Mouse (Mus musculus): ENCODE measurements at regions not wholly inside any gene's neighbourhood (a gene's known extent, or its start where the extent isn't known, plus 50 kb on each side); places are given as distances from the start of the nearest gene placed in this dataset.

DNA sequence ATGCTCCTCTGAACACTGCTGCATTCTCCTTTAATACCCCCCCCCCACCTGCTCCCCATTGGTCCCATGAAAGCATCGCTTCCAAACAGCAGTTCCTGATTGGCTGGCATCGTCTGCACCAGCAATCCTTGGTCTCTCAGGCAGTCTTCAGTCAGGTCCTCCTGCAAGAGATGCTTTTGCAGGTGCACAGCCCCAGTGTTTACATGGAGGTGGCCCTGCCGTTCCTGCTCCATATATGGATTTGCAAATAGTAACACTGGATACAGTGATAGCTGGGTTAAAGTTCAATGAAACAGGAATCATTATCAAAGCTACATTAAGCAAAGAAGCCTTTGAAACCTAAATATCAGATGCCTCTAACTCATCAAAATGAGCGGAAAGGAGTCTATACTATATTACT lies 170.1 kb upstream of the Fat1 start:
- DNase-seq (ENCODE audit: low spot score in 2 of 2) = no peak

DNA sequence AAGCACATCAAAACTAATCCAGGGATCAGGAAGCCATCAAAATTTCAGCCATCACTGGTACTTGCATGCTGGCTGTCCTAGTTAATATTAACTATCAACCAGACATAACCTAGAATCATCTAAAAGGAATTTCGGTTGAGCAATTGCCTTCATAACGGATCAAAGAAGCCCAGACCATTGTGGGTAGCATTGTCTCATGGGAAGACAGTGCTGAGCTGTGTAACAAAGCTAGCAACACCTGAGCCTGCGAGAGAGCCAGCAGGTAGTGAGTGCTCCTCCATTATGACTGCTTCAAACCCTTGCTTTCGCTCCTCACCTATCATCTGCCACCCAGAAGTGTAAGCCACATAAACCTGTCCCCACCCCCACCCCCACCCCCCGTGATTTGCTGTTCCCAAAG lies 169.6 kb upstream of the Fat1 start:
- DNase-seq (ENCODE audit: low spot score in 2 of 2) = no peak

DNA sequence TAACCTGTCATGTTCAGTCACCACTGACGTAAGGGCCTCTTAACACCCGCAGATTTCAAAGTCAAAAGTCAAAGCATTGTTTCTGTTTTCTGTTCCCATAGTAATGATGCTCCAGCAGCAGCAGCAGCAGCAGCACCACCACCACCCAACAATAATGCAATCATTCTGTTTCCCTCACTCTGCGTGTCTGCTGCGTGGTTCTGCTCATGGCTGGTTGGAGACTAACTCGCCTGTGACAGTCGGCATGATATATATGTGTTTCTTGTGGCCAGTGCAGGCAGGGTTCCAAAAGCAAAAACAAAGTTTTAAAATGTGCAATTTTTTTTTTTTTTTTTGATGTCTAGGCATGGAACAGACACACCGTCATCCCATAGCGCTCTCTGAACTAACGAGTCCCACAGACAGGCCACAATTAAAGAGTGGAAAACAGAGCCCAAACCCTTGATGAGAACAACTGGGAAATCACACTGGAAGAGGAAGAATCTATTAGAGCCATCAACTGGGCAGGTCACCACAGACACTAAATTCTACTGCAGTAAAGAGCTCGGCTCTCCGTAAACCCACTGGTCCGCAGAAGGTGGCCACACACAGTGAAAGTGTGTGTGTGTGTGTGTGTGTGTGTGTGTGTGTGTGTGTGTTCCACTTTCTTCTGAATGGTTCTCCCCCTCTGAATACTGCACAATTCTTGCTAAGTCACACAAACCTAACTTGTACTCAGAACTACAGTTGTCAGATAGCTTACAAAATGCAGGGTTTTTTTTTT lies 169.0 kb upstream of the Fat1 start:
- no peak for DNase-seq (ENCODE audit: low spot score in 2 of 2)

- DNase-seq (ENCODE audit: low spot score in 2 of 2) = no peak
Observed at GRCm38 (mm10) chr8:44767271-44767670, 168.0 kb upstream of the Fat1 start.

DNA sequence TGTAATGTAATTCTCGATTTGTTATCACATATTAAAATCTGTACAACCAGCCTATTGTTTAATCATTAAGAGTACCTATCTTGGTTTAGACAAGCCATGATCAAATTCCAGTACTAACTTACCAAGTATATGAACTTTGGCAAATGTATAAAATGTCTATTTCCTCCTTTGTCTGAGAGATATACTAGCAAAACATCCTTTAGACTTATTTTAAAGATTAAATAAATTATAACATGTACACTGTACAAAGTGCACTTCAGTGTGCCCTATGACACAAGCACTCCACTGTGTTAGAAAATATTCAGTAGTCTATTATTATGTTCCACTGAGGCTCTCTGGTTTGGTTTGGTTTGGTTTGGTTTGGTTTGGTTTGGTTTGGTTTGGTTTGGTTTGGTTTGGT lies 156.0 kb upstream of the Fat1 start:
- DNase-seq (ENCODE audit: low spot score in 2 of 2) = no peak

DNA sequence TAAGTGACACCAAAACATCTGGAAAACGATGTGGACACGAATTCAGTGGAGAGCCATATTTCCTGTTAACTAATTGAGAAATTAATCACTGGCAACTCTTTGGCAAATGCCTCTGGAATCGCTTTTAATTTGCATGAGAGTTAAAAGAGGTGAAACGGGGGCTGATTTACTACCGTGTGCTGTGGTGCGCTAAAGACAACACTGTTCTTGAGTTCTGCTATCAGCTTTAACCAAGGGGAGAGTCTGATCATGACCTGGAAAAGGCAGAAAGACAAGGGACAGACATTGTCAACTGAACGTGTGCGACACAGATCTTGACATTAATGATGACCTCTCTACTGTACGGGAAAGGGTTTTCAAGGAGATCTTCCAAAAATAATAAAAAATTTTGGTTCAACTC lies 152.8 kb upstream of the Fat1 start:
- no peak for DNase-seq (ENCODE audit: low spot score in 2 of 2)

DNA sequence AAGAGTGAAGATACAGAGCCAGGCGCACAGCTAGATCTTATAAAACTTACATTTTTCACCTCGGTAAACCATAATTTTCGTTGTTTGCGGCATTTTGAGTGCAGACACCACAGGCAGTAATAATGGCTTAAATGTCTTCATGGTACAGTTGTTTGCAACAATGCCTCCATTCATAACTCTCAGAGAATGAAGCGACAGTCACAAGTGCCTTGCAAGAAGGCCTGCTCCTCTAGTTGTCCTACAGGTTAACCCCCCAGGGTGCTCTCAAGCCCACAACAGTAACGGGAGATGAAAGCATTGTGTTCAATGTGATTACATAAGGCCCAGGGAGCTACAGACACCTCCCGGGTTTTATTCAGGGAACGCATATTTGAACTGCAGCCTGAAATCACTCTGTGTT lies 150.1 kb upstream of the Fat1 start:
- DNase-seq (ENCODE audit: low spot score in 2 of 2) = no peak

- no peak for DNase-seq (ENCODE audit: low spot score in 2 of 2)
Observed at GRCm38 (mm10) chr8:44786740-44787139, 148.5 kb upstream of the Fat1 start.

- no peak for DNase-seq (ENCODE audit: low spot score in 2 of 2)
Observed at GRCm38 (mm10) chr8:44788290-44788689, 147.0 kb upstream of the Fat1 start.

GRCm38 (mm10) chr8:44799513-44799912 lies 135.7 kb upstream of the Fat1 start:
- DNase-seq (ENCODE audit: low spot score in 2 of 2) = no peak

GRCm38 (mm10) chr8:44800827-44801273 lies 134.4 kb upstream of the Fat1 start:
- DNase-seq (ENCODE audit: low spot score in 2 of 2) = no peak

DNA sequence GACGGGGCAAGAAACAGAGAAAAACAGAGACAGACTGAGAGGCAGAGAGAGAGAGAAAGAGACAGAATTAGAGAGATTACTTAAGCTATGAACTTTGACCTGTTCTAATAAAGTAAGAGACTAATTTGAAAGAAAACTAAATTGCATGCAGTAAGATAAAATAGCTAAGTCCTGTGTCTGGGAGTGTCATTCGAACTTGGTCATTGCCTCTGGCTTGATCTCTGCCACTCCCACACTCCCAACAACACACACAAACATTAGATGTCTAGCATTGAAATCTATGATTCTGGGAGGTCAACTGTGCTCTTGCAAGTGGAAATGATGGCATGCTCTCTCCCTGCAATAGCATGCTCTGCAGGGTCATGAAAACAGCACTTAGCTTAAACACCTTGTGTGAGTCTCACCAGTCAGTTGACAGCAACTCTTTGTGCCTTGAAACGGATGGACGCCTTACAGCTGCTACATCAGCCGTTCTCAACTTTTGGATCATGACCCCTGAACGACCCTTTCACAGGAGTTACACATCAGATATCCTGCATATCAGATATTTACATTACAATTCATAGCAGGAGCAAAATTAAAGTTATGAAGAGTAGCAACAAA lies 133.5 kb upstream of the Fat1 start:
- DNase-seq (ENCODE audit: low spot score in 2 of 2) = no peak

GRCm38 (mm10) chr8:44802331-44802730 lies 132.9 kb upstream of the Fat1 start:
- DNase-seq (ENCODE audit: low spot score in 2 of 2) = no peak

DNA sequence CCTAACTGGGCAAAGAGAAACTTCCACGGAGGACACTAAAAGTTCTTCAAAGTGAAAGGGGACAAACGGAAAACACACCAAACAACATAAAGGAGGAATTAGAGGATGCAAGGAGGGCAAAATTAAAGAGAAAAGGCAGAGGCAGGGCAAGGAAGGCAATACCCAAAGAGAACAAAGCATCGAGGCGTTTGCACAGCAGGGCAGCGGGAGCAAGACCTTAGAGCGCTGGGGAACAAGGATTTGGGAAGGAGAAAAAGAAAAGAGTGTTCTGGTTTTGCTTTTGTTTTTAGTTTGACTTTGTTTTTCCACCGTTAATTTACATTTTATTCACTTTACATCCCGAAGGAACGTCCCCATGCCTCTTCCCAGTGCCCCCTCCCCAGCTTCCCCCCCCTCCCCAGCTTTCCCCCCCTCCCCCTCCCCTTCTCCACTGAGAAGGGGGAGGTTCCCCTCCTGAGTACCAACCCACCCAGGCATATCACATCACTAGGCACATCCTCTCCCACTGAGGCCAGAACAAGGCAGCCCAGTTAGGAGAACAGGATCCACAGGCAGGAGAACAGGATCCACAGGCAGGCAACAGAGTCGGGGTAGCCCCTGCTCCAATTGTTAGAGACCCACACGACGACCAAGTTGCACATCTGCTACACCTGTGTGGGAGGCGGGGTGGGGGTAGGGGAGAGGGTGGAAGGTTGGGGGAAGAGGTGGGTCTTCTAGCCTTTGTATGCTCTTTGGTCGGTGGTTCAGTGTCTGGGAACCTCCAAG lies 130.7 kb upstream of the Fat1 start:
- DNase-seq (ENCODE audit: low spot score in 2 of 2) = no peak

DNA sequence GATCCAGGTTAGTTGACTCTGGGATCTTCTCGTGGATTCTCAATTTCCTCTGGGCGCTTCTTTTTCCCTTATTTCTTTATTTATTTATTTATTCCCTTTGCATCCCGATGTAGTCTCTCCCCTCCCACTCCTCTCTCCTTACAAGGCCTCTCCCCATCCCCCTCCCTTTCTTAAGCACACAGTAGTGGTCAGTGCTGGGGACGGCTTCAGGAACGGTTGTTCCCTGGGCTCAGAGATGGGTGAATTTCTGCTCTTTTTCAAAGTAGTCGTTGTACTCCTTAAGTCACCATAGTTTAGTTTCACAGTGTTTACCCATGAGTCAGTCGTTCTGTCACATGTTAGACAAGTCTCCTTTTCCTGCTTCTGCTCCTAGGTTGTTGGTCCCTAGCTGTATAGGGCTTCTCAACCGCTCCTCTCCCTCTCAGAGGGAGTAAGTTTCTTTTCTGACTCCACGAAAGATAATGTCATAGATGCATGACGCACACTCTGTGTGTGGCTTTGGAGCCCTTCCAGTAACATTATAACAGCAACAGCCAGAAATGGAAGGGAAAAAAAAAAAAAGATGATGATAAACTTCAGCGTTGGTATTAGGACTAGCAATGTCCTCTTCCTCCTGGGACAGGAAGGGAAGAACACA lies 129.9 kb upstream of the Fat1 start:
- DNase-seq (ENCODE audit: low spot score in 2 of 2) = no peak

DNA sequence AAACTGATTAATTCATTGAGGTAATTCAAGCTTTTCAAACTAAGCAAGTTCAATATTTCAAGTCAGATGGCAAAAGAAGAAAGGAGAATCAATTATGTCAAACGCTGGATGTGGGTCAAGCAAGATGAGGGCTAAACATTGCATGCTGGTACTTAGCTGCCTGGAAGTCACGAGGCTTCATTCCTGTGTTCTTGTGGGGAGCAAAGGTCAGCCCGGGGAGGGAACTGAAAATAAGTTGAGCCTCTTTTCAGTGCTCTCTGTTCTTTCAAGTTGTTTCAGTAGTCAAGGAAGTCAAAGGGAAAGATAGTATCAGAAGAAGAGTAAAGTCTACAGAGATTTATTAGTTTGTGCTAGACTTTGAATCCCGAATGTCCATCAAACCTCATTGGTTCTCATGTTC lies 122.9 kb upstream of the Fat1 start:
- no peak for DNase-seq (ENCODE audit: low spot score in 2 of 2)

DNA sequence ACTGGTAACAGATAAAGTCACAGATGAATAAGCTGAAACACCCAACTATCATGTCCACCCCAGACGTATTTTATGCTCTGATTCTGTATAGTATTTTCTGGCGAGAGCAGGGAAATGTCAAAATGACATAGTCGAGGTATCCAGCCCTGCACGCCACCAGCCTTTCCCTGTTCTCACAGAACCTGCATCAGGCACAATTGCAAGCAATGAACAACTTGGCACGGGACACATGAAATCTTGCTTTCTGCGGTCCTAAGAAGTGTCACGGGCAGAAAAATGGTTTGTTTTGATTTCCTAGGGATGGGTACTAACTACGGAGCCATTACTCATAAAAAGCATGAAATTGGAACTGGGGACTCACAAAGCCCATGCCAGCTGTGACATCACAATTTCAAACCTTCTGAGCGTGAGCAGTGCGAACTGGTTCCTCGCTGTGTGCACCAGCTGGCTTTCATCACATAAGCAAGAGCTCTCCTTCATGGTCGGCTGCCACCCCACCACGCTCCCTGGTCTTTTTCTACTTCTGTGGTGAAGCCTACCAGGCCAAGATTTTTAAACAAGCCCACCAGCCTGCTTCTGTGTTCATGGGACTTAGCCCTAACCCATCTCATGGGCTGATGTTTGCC lies 117.6 kb upstream of the Fat1 start:
- DNase-seq (ENCODE audit: low spot score in 2 of 2) = no peak

DNA sequence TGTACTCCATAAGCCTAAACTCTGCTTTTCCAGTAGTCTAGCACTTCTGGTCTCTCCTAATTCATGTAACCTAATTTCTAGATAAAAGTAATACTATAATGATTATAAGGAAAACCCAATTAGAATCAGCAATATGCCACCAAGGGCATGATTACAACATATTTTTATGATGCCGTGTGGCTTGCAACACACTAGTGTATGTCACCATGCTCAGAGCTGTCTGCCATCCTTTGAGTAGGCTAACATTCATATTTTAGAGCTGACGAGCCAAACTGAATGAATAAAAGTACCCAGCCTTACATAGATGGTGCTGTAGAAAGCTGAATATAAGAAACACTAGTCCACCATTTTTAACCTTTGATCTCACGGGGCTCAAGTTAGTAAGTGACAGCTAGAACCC lies 116.0 kb upstream of the Fat1 start:
- no peak for DNase-seq (ENCODE audit: low spot score in 2 of 2)

GRCm38 (mm10) chr8:44819691-44820090 lies 115.6 kb upstream of the Fat1 start:
- DNase-seq (ENCODE audit: low spot score in 2 of 2) = no peak

GRCm38 (mm10) chr8:44825183-44825757 lies 110.0 kb upstream of the Fat1 start:
- no peak for DNase-seq (ENCODE audit: low spot score in 2 of 2)

GRCm38 (mm10) chr8:44826936-44827335 lies 108.3 kb upstream of the Fat1 start:
- peak in 1 of 2 experiments; percentile 13 for DNase-seq (ENCODE audit: low spot score in 2 of 2)

- no peak for DNase-seq (ENCODE audit: low spot score in 2 of 2)
Observed at GRCm38 (mm10) chr8:44828026-44828425, 107.2 kb upstream of the Fat1 start.

Data from spleen, postnatal 10 days (tissue).